Mouse (Mus musculus) small intestine, adult 2 months (tissue): Measurements from ENCODE around the gene Stag1. TPM values are rescaled to one million over a fixed set of nuclear protein-coding genes. Genes with fewer than 3 reads are reported as not detected.
A peak's percentile ranks its signal among the peaks of the same experiment; 100 is the strongest.

Source experiments
- H3K27ac ChIP-seq: fragments of 200-500 bp; 2 replicates; pipeline ENCODE4 v1.5.1; 2012; ENCODE audit warnings: low read depth, low read length, control low read depth, inconsistent platforms; ENCODE audit not compliant: insufficient read depth
- H3K27me3 ChIP-seq: fragments of 200-500 bp; 2 replicates; pipeline ENCODE4 v1.6.1; 2012; ENCODE audit warnings: mild to moderate bottlenecking, moderate library complexity, low read length, inconsistent platforms; ENCODE audit not compliant: control insufficient read depth, insufficient read depth
- H3K36me3 ChIP-seq: fragments of 200-500 bp; 2 replicates; pipeline ENCODE4 v1.6.1; 2012; ENCODE audit warnings: mild to moderate bottlenecking, low read length, control low read depth, inconsistent platforms; ENCODE audit not compliant: control insufficient read depth, insufficient read depth
- H3K4me1 ChIP-seq: fragments of 200-500 bp; 2 replicates; pipeline ENCODE4 v1.6.1; 2012; ENCODE audit warnings: low read length, inconsistent platforms, mixed read lengths; ENCODE audit not compliant: control insufficient read depth, insufficient read depth, insufficient read length
- H3K4me3 ChIP-seq: fragments of 200-500 bp; 2 replicates; pipeline ENCODE4 v1.5.1; 2012; ENCODE audit warnings: low read depth, mild to moderate bottlenecking, control low read depth, inconsistent platforms, low read length, moderate library complexity
- CTCF ChIP-seq: fragments of 200-500 bp; IDR thresholded peaks from 2 replicates; pipeline ENCODE4 v1.5.1; 2012; ENCODE audit warnings: low read depth, mild to moderate bottlenecking, control low read depth, inconsistent platforms, low read length, moderate library complexity, mixed read lengths; ENCODE audit not compliant: insufficient replicate concordance, insufficient read length; ENCODE audit errors: extremely low read depth
- POLR2A ChIP-seq: fragments of 200-500 bp; IDR thresholded peaks from 2 replicates; pipeline ENCODE4 v1.6.1; 2012; ENCODE audit warnings: low read depth, mild to moderate bottlenecking, control low read depth, inconsistent platforms, low read length, moderate library complexity
- WGBS: fragments of 180-500 bp; shearing (Covaris S2); methylation state at CpG from one replicate; pipeline ENCODE4 v1.1.7; 2018; 5-methylcytosine and 5-hydroxymethylcytosine counted together
- polyA plus RNA-seq: library from polyadenylated mRNA; depleted of rRNA; stranded (reverse); fragments of >200 nt; gene quantifications from 2 replicates; pipeline ENCODE4 v1.2.3, GENCODE M21; 2012

The Stag1 gene
- polyA plus RNA-seq, 1 experiment = 0.89 TPM

DNA sequence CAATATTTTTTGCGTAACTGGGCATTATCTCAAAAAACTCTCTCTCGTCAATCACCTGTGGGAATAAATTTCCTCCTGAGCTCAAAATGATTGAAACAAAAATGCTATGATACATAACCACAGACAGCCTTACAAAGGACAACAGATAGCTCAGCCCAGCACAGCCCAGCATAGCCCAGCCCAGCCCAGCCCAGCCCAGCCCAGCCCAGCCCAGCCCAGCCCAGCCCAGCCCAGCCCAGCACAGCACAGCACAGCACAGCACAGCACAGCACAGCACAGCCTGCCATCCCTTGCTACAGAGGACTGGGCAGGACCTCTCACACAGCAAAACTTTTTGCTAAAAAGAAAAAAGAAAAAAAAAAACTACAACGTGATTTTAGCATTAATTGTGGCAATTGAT is 390.3 kb downstream of the Stag1 start:
- Histone ChIP-seq H3K27me3 (no peaks in the 10 kb centered on the region), H3K4me3 (peak overlapping the region; percentile 27; the same call in 1 of the 2 replicates), H3K27ac (peak overlapping the region; percentile 58; the same call in 1 of the 2 replicates), H3K4me1 (peaks cover 29% of the 10 kb centered on the region), H3K36me3 (peaks cover 4% of the 10 kb centered on the region; the same call in 1 of the 2 replicates)
- WGBS = 50% methylated on average over 3 of the region's 3 CpGs
- TF ChIP-seq POLR2A (no peak), CTCF (no peak)

DNA sequence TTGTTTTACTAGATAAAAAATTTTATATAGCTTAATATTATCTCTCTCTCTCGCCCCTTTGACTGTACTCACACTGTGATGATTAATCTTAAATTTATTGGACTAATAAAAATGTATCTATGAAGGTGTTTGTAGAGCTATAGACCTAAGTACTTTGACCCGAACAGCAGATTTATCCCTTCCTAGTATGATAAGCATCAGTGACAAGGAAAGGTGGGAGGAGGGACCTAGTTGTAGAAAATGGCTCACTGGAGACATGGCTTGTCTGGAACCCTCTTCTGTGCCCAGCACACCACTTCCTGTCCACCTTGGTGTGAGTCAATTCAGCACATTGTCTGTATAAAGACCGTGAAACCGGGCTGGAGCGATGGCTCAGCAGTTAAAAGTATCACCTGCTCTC is 393.0 kb downstream of the Stag1 start:
- H3K27ac ChIP-seq = peak overlapping the region; percentile 42
- TF ChIP-seq POLR2A = no peak
- no peak for TF ChIP-seq CTCF
- H3K4me3 ChIP-seq = no peak overlapping the region
- 35% methylated on average over 5 of the region's 5 CpGs for WGBS
- H3K4me1 ChIP-seq = peaks cover 16% of the 10 kb centered on the region; the same call in 1 of the 2 replicates
- peaks cover 5% of the 10 kb centered on the region for H3K36me3 ChIP-seq
- no peaks in the 10 kb centered on the region for H3K27me3 ChIP-seq

GRCm38 (mm10) chr9:100991321-100991720 is 393.7 kb downstream of the Stag1 start:
- H3K4me1 ChIP-seq = peaks cover 14% of the 10 kb centered on the region; the same call in 1 of the 2 replicates
- no peak overlapping the region for H3K4me3 ChIP-seq
- no peak for TF ChIP-seq POLR2A
- no peak for TF ChIP-seq CTCF
- WGBS = 33% methylated on average over 2 of the region's 2 CpGs
- H3K27ac ChIP-seq = peak overlapping the region; percentile 85
- peaks cover 5% of the 10 kb centered on the region for H3K36me3 ChIP-seq
- H3K27me3 ChIP-seq = no peaks in the 10 kb centered on the region

DNA sequence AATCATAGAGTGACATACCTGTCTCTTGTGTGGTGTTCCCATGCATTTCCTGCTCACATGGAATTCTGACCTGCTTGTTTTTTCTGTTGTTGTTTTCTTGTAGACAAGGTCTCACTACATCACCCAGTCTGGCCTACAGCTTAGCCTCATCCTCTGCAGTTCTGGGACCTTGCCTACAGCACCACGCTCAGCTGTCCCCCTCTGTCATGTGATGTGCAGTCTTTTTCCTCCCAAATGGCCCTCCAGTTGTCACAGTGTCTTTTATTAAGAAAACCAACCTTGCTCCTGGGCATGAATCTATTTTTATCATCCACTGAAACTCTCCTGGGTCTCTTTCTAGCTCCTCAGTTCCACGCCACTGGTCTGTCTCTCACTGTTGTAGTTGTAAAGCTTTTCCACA is 394.6 kb downstream of the Stag1 start:
- Histone ChIP-seq H3K27me3 (no peaks in the 10 kb centered on the region), H3K27ac (no peak overlapping the region), H3K4me1 (peaks cover 14% of the 10 kb centered on the region; the same call in 1 of the 2 replicates), H3K36me3 (peaks cover 5% of the 10 kb centered on the region), H3K4me3 (no peak overlapping the region)
- TF ChIP-seq POLR2A = no peak
- no peak for TF ChIP-seq CTCF
- WGBS = 100% methylated on average over 2 of the region's 2 CpGs

GRCm38 (mm10) chr9:100993937-100994336 is 396.3 kb downstream of the Stag1 start:
- Histone ChIP-seq H3K4me3 (no peak overlapping the region), H3K27me3 (no peaks in the 10 kb centered on the region), H3K4me1 (peaks cover 9% of the 10 kb centered on the region; the same call in 1 of the 2 replicates), H3K36me3 (peaks cover 5% of the 10 kb centered on the region), H3K27ac (no peak overlapping the region)
- 93% methylated on average over 4 of the region's 4 CpGs for whole genome bisulfite sequencing
- no peak for TF ChIP-seq CTCF
- TF ChIP-seq POLR2A = no peak

DNA sequence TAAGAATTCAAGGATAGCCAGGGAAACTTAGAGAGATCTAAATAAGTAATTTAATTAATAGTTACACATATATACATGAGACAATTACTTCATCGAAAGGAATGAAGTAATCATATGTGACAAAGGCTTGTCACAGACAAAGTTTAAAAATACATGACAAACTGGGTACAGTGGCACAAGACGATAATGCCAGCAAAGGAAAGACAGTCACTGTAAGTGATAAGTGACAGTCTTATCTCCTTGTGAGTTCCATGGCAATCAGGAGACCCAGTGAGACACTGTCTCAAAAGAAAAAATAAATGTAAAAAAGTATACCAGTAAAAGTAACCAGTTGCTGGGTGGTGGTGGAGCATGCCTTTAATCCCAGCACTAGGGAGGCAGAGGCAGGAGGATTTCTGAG is 399.5 kb downstream of the Stag1 start:
- Histone ChIP-seq H3K36me3 (peaks cover 5% of the 10 kb centered on the region), H3K27ac (no peak overlapping the region), H3K4me1 (peaks cover 2% of the 10 kb centered on the region; the same call in 1 of the 2 replicates), H3K4me3 (no peak overlapping the region), H3K27me3 (no peaks in the 10 kb centered on the region)
- TF ChIP-seq POLR2A = no peak
- TF ChIP-seq CTCF = no peak
- WGBS = 90% methylated on average over 2 of the region's 2 CpGs

GRCm38 (mm10) chr9:101002053-101002452 is 404.5 kb downstream of the Stag1 start:
- no peaks in the 10 kb centered on the region for H3K4me1 ChIP-seq
- no peak overlapping the region for H3K27ac ChIP-seq
- no peaks in the 10 kb centered on the region for H3K27me3 ChIP-seq
- no peak for TF ChIP-seq POLR2A
- TF ChIP-seq CTCF = no peak
- WGBS = 98% methylated on average over 4 of the region's 4 CpGs
- no peaks in the 10 kb centered on the region for H3K36me3 ChIP-seq
- H3K4me3 ChIP-seq = no peak overlapping the region
